Mouse (Mus musculus) G1E-ER4 (cell line): ENCODE measurements around the gene Mta3. TPM values are rescaled to one million over a fixed set of nuclear protein-coding genes. Genes with fewer than 3 reads are reported as not detected.

Experiments used
- GATA1 ChIP-seq: IDR thresholded peaks from one replicate; pipeline ENCODE4 v1.8.0; 2012; ENCODE audit warnings: low read length, inconsistent platforms
- polyA plus RNA-seq: library from polyadenylated mRNA; stranded (reverse); fragments of >175 nt; gene quantifications from 2 replicates; pipeline ENCODE4 v1.2.3, GENCODE M21; 2012

Gene Mta3
- polyA plus RNA-seq, 1 experiment = 147 TPM

- no peak for TF ChIP-seq GATA1
Measured at GRCm38 (mm10) chr17:83737775-83738174, 31.8 kb downstream of the Mta3 start.

GRCm38 (mm10) chr17:83740135-83740676 is 34.2 kb downstream of the Mta3 start:
- TF ChIP-seq GATA1 = no peak

GRCm38 (mm10) chr17:83741243-83741642 is 35.3 kb downstream of the Mta3 start:
- no peak for TF ChIP-seq GATA1

GRCm38 (mm10) chr17:83744231-83744824 is 38.4 kb downstream of the Mta3 start:
- TF ChIP-seq GATA1 = no peak

GRCm38 (mm10) chr17:83747405-83748160 is 41.6 kb downstream of the Mta3 start:
- TF ChIP-seq GATA1 = no peak

GRCm38 (mm10) chr17:83750216-83750950 is 44.4 kb downstream of the Mta3 start:
- no peak for TF ChIP-seq GATA1

GRCm38 (mm10) chr17:83753112-83753899 is 47.3 kb downstream of the Mta3 start:
- no peak for TF ChIP-seq GATA1

- no peak for TF ChIP-seq GATA1
Measured at GRCm38 (mm10) chr17:83758096-83758495, 52.1 kb downstream of the Mta3 start.

GRCm38 (mm10) chr17:83759547-83759946 is 53.6 kb downstream of the Mta3 start:
- no peak for TF ChIP-seq GATA1

- TF ChIP-seq GATA1 = no peak
Measured at GRCm38 (mm10) chr17:83764538-83764937, 58.6 kb downstream of the Mta3 start.

- no peak for TF ChIP-seq GATA1
Measured at GRCm38 (mm10) chr17:83767064-83767463, 61.1 kb downstream of the Mta3 start.

GRCm38 (mm10) chr17:83768309-83768708 is 62.3 kb downstream of the Mta3 start:
- peak; percentile 30 for TF ChIP-seq GATA1

- TF ChIP-seq GATA1 = no peak
Measured at GRCm38 (mm10) chr17:83770371-83770770, 64.4 kb downstream of the Mta3 start.

- TF ChIP-seq GATA1 = no peak
Measured at GRCm38 (mm10) chr17:83770931-83771330, 65.0 kb downstream of the Mta3 start.

- TF ChIP-seq GATA1 = no peak
Measured at GRCm38 (mm10) chr17:83772110-83772509, 66.1 kb downstream of the Mta3 start.
